Mouse (Mus musculus): ENCODE data around the gene Prrx2. TPM values are rescaled to one million over a fixed set of nuclear protein-coding genes. Genes with fewer than 3 reads are reported as not detected.

Gene Prrx2
- 58.8 and 63.9 TPM in 2 replicates for polyA plus RNA-seq (2016; fragmentation: Nextera tagmentation; extraction: Ambion mirVana)

DNA sequence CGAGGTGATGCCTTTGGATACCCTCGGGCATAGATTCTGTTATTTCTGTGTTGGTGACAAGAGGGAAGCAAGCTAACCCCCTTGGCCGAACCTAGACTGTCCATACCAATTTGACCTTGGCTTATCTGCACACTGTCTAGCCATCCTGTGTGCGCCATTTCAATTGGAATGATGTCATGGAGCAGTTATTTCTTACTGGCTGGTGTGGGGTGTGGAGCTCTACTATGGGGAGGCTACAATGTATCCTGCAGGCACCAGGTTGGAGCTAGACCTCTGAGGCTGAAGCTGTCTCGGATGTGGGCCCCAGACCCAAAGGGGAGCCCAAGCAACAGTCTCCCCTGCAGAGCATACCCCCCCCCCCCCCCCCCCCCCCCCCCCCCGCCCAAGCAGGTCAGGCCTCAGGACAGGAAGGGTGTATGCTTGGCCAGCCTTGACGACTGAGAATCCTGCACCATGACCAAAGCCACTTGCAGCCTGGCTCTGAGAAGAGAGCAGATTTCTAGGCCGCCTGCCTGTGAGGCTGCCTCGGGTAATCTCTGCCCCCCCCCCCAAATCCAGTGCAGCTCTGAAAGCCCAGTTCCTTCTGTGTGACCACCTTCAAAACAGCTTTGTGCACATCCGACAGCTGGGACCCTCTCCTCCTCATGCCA lies at the start of gene Prrx2:
Gene Prrx2 (plus strand): TSS at position 600 of the 650 bp plus-strand sequence.
- no peak; the same call in 1 of the 2 replicates for ATAC-seq (ENCODE audit: insufficient number of reproducible peaks, low FRiP score)
- H3K4me1 ChIP-seq (replicated peaks) = peaks cover 40% of the 10 kb centered on the region
- no peak within 1 kb of the TSS for H3K9ac ChIP-seq
- no peak within 1 kb of the TSS for H3K4me2 ChIP-seq
- H3K36me3 ChIP-seq = no peaks in the 10 kb centered on the region
- H3K4me3 ChIP-seq = no peak within 1 kb of the TSS
- 34% methylated on average over 9 of the region's 10 CpGs for WGBS
- H3K27me3 ChIP-seq (replicated peaks) = no peaks in the 10 kb centered on the region
- H3K27ac ChIP-seq (ENCODE audit: poor library complexity, severe bottlenecking) = peak within 1 kb of the TSS; percentile 76
- no peaks in the 10 kb centered on the region for H3K9me3 ChIP-seq (replicated peaks)

DNA sequence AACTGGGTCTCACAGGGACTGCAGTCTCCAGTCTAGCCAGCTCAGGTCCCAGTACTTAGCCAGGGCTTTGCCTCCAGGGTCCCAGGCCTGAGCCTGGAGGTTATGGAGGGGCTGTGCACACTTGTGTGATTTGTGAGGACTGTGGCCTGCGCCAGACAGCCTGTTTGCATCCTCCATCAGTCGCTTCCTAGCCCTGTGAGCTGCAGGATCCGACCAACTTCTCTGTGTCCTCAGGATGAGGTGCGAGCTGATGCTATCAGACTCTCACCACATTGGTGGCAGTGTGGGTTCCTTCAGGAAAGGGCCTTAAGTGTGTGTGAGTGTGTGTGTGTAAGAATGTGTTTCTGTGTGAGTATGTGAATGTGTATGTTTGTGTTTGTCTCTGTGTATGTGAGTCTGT lies 47.3 kb upstream of the Prrx2 start:
- no peaks in the 10 kb centered on the region for H3K9me3 ChIP-seq (replicated peaks)
- H3K27me3 ChIP-seq (replicated peaks) = no peaks in the 10 kb centered on the region
- peak overlapping the region; percentile 50 for H3K9ac ChIP-seq
- no peak for ATAC-seq (ENCODE audit: insufficient number of reproducible peaks, low FRiP score)
- WGBS = 45% methylated on average over 4 of the region's 4 CpGs
- no peak overlapping the region for H3K4me2 ChIP-seq
- no peaks in the 10 kb centered on the region for H3K36me3 ChIP-seq
- H3K4me3 ChIP-seq = no peak overlapping the region
- 0 out of 2 replicates have a peak overlapping the region, but pooled peaks have one; percentile 16 for H3K27ac ChIP-seq (ENCODE audit: poor library complexity, severe bottlenecking)
- peaks cover 29% of the 10 kb centered on the region for H3K4me1 ChIP-seq (replicated peaks)

DNA sequence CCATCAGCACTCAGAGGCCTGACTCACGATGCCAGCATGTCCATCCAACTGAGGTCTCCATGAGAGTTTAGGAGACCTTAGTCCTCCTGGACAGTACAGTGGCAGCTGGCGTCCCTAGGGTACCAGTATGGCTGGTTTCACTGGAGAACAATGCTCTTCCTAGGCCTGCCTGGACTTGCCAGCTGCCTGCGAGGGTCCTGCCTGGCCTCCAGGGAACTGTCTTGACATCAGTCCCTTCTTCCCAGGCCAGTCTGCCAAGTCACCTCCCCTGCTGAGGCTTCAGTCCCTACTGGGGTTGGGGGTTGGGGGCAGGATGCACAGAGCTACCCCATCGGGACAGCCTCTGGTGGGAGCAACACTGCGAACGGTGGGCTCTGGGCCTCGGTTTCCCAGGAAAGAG lies 42.7 kb upstream of the Prrx2 start:
- WGBS = 86% methylated on average over 7 of the region's 7 CpGs
- no peak for ATAC-seq (ENCODE audit: insufficient number of reproducible peaks, low FRiP score)
- no peak overlapping the region for H3K9ac ChIP-seq

DNA sequence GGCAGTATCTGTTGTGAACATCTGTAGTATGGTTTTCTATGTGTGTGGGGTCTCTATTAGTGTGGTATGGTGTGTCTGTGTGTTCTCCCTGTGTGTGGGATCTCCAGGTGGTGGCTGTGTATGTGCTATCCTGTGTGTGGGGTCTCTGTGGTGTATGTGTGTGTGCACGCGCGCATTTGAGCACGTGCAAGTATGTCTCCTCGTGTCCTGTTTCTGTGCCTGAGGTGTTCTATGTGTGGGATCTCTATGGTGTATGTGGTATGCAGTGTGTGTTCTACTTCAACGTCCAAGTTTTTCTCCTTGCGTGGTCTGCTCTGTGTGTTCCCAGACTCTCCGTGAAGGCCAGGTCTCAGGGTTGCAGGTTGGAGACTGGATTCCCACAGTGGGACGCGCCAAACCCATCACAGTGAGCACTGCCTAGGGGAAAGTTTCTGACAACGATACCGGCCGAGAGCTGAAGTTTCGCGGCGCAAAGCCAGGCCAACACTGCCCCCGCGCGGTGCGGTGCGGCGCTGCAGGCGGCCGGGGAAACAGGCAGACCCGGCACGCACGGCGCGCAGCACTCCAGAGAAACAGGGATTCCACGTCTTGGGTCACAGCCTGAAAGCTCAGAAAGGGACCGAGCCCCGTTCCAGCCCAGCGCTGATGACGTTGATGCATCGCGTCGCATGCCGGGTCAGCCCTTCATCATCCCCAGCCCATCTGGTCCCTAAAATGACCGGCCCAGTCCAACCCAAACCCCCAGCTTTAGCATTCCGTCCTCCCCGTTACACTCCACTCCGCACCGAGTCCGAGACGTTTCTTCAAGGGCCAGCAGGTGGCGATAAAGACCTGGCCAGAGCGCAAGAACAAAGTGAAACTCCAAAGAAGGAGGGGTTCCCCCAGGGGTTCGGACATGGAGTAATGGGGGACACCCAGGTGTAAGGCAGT lies 40.3 kb upstream of the Prrx2 start:
- Histone ChIP-seq H3K9ac (peak overlapping the region; percentile 72), H3K4me3 (peak overlapping the region; percentile 49), H3K27ac (ENCODE audit: poor library complexity, severe bottlenecking) (peak overlapping the region; percentile 53; the same call in 1 of the 2 replicates), H3K4me2 (peak overlapping the region; percentile 74), H3K36me3 (no peaks in the 10 kb centered on the region), H3K27me3 (replicated peaks) (peaks cover 20% of the 10 kb centered on the region), H3K9me3 (replicated peaks) (no peaks in the 10 kb centered on the region), H3K4me1 (replicated peaks) (peaks cover 20% of the 10 kb centered on the region)
- WGBS = 6% methylated on average over 48 of the region's 48 CpGs
- ATAC-seq (ENCODE audit: insufficient number of reproducible peaks, low FRiP score) = peak; percentile 74

More for the DNA sequence above, 42.7 kb upstream of the Prrx2 start:
- Histone ChIP-seq H3K4me2 (no peak overlapping the region), H3K4me1 (replicated peaks) (peaks cover 28% of the 10 kb centered on the region), H3K27me3 (replicated peaks) (no peaks in the 10 kb centered on the region), H3K4me3 (no peak overlapping the region), H3K9me3 (replicated peaks) (no peaks in the 10 kb centered on the region), H3K36me3 (no peaks in the 10 kb centered on the region), H3K27ac (ENCODE audit: poor library complexity, severe bottlenecking) (no peak overlapping the region)

DNA sequence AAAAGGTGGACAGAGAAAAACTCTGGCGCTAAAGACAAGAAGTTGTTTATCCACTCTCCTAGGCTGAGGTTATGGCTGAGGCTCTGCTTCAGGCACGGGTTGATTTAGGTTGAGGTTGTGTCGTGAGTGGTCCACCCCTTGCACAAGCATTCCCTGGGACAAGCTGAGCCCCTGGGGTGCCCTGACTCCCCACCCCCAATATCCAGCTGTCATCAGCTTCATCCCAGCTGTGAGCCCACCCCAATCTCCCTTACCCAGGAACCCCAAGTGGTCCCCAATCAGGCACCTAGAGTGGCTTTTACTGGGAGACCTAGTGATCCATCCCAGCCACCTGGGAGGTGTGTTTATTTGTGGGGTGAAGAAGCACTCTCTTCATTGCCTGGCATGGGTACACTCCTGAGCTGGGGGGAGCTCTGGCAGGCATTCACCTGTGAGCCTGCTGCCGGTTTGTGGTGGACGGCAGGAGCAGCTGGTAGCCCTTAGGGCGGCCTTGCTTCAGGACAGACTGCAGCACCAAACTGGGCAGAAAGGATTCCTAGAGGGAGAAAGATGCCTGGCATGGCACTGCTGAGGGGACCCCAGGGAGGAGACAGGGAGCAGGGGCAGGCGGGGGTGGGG lies 39.4 kb upstream of the Prrx2 start:
- H3K4me3 ChIP-seq = no peak overlapping the region; the same call in 1 of the 2 replicates
- ATAC-seq (ENCODE audit: insufficient number of reproducible peaks, low FRiP score) = no peak
- peaks cover 20% of the 10 kb centered on the region for H3K4me1 ChIP-seq (replicated peaks)
- WGBS = 68% methylated on average over 7 of the region's 7 CpGs
- peak overlapping the region; percentile 74 for H3K4me2 ChIP-seq
- H3K27ac ChIP-seq (ENCODE audit: poor library complexity, severe bottlenecking) = no peak overlapping the region
- H3K36me3 ChIP-seq = no peaks in the 10 kb centered on the region
- H3K27me3 ChIP-seq (replicated peaks) = peaks cover 29% of the 10 kb centered on the region
- H3K9ac ChIP-seq = 0 out of 2 replicates have a peak overlapping the region, but pooled peaks have one; percentile 72
- no peaks in the 10 kb centered on the region for H3K9me3 ChIP-seq (replicated peaks)

DNA sequence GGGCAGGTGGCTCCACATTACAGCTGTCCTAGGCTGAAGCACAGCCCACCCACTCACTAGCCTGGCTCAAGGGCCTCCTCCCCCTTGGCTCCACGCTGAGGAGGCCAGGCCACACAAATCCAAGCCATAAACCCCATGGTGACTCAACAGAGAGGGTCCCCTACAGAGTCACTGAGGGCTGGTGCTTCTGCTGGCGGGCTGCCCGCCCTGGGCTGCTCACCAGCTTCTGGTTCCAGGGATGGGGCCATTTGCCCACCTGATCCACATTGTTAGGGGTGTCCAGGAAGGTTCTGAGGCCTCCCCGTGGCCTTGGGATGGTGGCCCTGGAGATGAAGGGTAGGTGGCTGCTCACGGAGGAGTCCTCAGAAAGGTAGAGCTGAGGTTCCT lies 38.9 kb upstream of the Prrx2 start:
- Histone ChIP-seq H3K27me3 (replicated peaks) (peaks cover 34% of the 10 kb centered on the region), H3K36me3 (no peaks in the 10 kb centered on the region), H3K9ac (0 out of 2 replicates have a peak overlapping the region, but pooled peaks have one; percentile 6), H3K27ac (ENCODE audit: poor library complexity, severe bottlenecking) (no peak overlapping the region), H3K4me3 (no peak overlapping the region), H3K9me3 (replicated peaks) (no peaks in the 10 kb centered on the region), H3K4me2 (peak overlapping the region; percentile 52), H3K4me1 (replicated peaks) (peaks cover 21% of the 10 kb centered on the region)
- no peak for ATAC-seq (ENCODE audit: insufficient number of reproducible peaks, low FRiP score)
- 69% methylated on average over 4 of the region's 5 CpGs for WGBS

DNA sequence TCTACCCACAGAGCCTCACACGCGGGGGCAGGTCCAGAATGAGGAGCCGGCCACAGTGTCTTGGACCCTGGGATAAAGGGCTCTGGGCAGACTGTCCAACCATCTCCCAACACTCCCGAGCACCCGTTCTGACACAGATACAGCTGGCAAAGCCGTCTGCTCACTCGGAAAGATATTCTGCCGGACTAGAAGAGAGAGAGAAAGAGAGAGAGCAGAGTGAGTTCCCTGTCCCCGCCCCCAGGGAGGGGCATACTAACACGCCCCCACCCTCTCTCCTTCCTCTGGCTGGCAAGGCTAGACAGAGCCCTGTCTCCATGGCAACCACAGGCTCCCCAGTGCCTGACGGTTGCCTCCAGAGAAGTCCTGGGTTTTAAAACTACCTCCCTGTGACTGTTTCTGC lies 38.4 kb upstream of the Prrx2 start:
- Histone ChIP-seq H3K4me1 (replicated peaks) (peaks cover 26% of the 10 kb centered on the region), H3K9me3 (replicated peaks) (no peaks in the 10 kb centered on the region), H3K4me2 (peak overlapping the region; percentile 52), H3K27me3 (replicated peaks) (peaks cover 39% of the 10 kb centered on the region), H3K27ac (ENCODE audit: poor library complexity, severe bottlenecking) (no peak overlapping the region), H3K36me3 (no peaks in the 10 kb centered on the region), H3K4me3 (peak overlapping the region; percentile 15; the same call in 1 of the 2 replicates), H3K9ac (0 out of 2 replicates have a peak overlapping the region, but pooled peaks have one; percentile 26)
- WGBS = 5% methylated on average over 11 of the region's 11 CpGs
- ATAC-seq (ENCODE audit: insufficient number of reproducible peaks, low FRiP score) = peak; percentile 52

DNA sequence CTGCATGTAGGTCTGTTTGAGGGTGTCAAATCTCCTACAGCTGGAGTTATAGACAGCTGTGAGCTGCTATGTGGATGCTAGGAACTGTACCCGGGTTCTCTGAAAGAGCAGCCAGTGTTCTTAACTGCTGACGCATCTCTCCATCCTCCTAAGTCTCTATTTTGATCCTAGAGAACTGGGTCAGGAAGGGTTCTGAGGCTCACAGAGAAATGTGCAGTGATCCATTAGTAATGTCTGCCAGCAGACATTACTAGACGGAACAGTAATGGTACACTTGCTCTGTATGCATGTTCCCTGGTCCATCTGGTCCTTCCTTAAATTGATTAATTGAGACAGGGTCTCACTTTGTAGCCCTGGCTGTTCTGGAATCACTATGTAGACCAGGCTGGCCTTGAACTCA lies 35.3 kb upstream of the Prrx2 start:
- Histone ChIP-seq H3K9me3 (replicated peaks) (no peaks in the 10 kb centered on the region), H3K27me3 (replicated peaks) (peaks cover 62% of the 10 kb centered on the region), H3K36me3 (no peaks in the 10 kb centered on the region), H3K4me2 (no peak overlapping the region), H3K9ac (no peak overlapping the region), H3K4me1 (replicated peaks) (peaks cover 27% of the 10 kb centered on the region), H3K4me3 (no peak overlapping the region), H3K27ac (ENCODE audit: poor library complexity, severe bottlenecking) (no peak overlapping the region)
- ATAC-seq (ENCODE audit: insufficient number of reproducible peaks, low FRiP score) = no peak
- WGBS = 68% methylated on average over 3 of the region's 3 CpGs

DNA sequence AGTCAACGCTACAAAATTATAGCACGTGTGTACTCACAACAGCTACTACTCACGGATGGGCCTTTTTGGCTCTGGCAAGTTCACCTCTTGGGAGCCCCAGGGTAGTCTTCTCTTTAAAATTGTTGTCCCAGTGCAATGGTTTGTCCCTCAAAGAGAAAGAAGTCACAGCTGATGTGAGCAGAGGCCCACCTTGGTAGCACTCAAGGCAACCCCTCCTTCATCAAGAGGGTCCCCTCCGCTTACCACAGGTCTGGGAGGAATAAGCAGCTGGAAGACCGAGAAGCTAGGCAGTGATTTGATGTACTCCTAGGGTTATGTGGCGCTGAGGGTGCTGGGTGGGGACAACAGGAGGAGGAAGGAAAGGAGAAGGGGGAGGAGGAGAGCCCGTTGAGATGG lies 34.1 kb upstream of the Prrx2 start:
- peaks cover 62% of the 10 kb centered on the region for H3K27me3 ChIP-seq (replicated peaks)
- H3K9ac ChIP-seq = peak overlapping the region; percentile 73
- WGBS = 35% methylated on average over 7 of the region's 7 CpGs
- no peaks in the 10 kb centered on the region for H3K9me3 ChIP-seq (replicated peaks)
- no peak overlapping the region for H3K27ac ChIP-seq (ENCODE audit: poor library complexity, severe bottlenecking)
- H3K4me3 ChIP-seq = peak overlapping the region; percentile 52
- ATAC-seq (ENCODE audit: insufficient number of reproducible peaks, low FRiP score) = no peak
- peak overlapping the region; percentile 96 for H3K4me2 ChIP-seq
- H3K4me1 ChIP-seq (replicated peaks) = peaks cover 23% of the 10 kb centered on the region
- H3K36me3 ChIP-seq = no peaks in the 10 kb centered on the region

DNA sequence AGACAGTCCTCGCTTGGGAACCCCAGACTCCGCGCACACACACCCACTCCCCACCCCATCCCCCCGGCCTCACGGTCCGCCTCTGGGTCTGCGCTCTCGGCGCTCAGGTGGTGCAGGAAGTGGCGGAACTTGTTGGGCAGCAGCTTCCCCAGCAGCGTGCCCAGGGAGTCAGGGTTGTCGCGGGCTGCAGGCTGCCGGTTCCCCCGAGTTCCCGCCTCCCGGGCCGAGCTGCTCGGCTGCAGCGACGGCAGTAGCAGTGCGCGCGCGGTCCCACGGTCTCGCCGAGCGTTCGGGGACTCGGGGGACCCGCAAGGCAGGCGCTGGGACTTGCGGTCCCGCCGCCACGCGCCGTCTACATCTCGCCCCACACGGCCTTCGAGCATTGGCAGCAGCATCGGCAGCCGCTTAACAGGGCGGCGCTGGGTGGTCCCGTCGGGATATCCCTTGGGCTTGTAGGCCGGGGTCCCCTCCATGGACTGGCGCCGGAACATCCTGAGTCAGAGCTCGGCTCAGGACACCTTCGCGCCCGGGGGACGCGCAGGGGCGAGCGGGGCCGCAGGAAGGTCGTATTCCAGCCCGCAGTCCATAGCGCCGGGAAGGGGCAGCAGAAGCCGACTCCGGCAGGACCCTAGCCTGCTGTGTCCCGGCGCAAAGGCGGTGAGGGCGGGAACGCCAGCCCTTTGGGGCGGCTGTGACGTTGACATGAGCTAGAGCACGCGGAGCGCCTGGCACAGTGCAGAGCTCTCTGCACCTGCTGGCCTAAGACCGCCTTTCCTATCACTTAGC lies 33.5 kb upstream of the Prrx2 start:
- H3K27ac ChIP-seq (ENCODE audit: poor library complexity, severe bottlenecking) = no peak overlapping the region
- H3K4me1 ChIP-seq (replicated peaks) = peaks cover 18% of the 10 kb centered on the region
- H3K36me3 ChIP-seq = no peaks in the 10 kb centered on the region
- H3K9me3 ChIP-seq (replicated peaks) = no peaks in the 10 kb centered on the region
- H3K27me3 ChIP-seq (replicated peaks) = peaks cover 62% of the 10 kb centered on the region
- under 1% methylated on average over 77 of the region's 77 CpGs for WGBS
- ATAC-seq (ENCODE audit: insufficient number of reproducible peaks, low FRiP score) = peak; percentile 40; the same call in 1 of the 2 replicates
- H3K4me3 ChIP-seq = peak overlapping the region; percentile 52
- H3K4me2 ChIP-seq = peak overlapping the region; percentile 96
- H3K9ac ChIP-seq = peak overlapping the region; percentile 73

Measured in heart, embryonic 12.5 days (tissue).